Mouse (Mus musculus): ENCODE results near the gene Igf1r. TPM values are rescaled to one million over a fixed set of nuclear protein-coding genes. Genes with fewer than 3 reads are reported as not detected.
A peak's percentile ranks its signal among the peaks of the same experiment; 100 is the strongest.

The Igf1r gene
- total and polyA plus RNA-seq, 2 experiments from 2014 or later, result 12.1 to 40.3 TPM

DNA sequence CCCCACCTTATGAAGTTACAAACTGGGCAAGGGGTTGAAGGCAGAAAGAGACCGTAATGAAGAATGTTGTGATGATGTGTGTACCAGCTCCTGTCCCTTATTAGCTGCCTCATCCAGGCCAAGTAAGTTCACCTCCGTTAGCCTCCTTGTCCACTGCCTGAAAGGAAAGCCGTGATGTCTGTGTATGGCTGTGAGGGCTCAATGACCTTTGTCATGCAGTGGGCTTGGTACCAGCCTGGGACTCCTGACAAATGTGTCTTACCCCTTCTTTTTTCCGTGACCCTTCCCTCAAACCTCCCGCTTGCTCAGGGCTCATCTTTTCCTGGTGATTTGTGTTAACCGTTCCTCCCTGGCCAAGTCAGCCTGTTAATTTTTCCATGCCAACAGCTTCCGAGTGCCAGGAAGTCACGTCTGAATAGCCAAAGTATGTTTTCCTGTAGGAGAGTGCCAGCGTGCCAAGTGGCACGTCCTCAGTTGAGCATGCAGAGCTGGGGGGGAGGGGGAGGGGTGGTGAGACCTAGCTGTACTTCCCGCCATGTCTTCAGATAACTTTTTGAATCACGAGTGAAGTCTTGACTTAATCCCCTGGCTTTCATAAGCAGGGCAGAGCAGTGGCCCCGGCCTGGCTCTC, 178.4 kb downstream of the Igf1r start:
- Histone ChIP-seq H3K27me3 (ENCODE audit: insufficient read depth, low read length) (no peaks in the 10 kb centered on the region), H3K36me3 (ENCODE audit: insufficient read depth, low read length) (no peaks in the 10 kb centered on the region), H3K4me3 (ENCODE audit: low read depth, low read length) (no peak overlapping the region), H3K9me3 (ENCODE audit: low read length) (no peaks in the 10 kb centered on the region), H3K4me1 (ENCODE audit: insufficient read depth, low read length) (peaks cover 7% of the 10 kb centered on the region; the same call in 1 of the 2 replicates), H3K9ac (replicated peaks; ENCODE audit: low read length, poor library complexity, severe bottlenecking) (no peak overlapping the region), H3K27ac (ENCODE audit: low read depth, low read length) (no peak overlapping the region), H3K4me2 (ENCODE audit: low read depth, low read length, poor library complexity, severe bottlenecking) (no peak overlapping the region)
- DNase-seq (ENCODE audit: low spot score), result peak; percentile 41
- ATAC-seq (ENCODE audit: low FRiP score), result no peak
- TF ChIP-seq CTCF (IDR thresholded peaks at IDR 0.05), result no peak
- WGBS, result 65% methylated on average over 13 of the region's 13 CpGs

DNA sequence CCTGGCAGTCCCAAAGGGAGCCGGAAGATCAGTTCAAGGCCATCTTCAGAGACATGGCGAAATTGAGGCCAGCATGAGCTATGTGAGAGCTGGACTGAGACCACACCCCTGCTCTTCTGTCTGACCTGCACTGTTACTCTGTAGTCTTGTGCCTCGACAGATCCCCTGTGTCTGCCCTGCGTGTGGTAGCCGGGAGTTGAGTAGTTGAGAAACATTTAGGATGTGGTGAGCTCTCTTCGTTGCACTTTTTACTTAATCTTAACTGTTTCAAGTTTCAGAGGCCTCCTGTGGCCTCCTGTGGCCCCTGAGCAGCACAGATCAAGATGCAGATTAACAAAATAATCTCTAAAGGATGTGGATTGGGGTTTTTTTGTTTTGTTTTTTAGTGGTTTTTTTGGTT, 181.1 kb downstream of the Igf1r start:
- Histone ChIP-seq H3K9ac (replicated peaks; ENCODE audit: low read length, poor library complexity, severe bottlenecking) (no peak overlapping the region), H3K4me3 (ENCODE audit: low read depth, low read length) (no peak overlapping the region), H3K4me2 (ENCODE audit: low read depth, low read length, poor library complexity, severe bottlenecking) (no peak overlapping the region), H3K9me3 (ENCODE audit: low read length) (no peaks in the 10 kb centered on the region), H3K27ac (ENCODE audit: low read depth, low read length) (no peak overlapping the region), H3K36me3 (ENCODE audit: insufficient read depth, low read length) (no peaks in the 10 kb centered on the region), H3K27me3 (ENCODE audit: insufficient read depth, low read length) (no peaks in the 10 kb centered on the region), H3K4me1 (ENCODE audit: insufficient read depth, low read length) (peaks cover 4% of the 10 kb centered on the region; the same call in 1 of the 2 replicates)
- DNase-seq (ENCODE audit: low spot score), result no peak
- TF ChIP-seq CTCF (IDR thresholded peaks at IDR 0.05), result no peak
- 38% methylated on average over 6 of the region's 6 CpGs for WGBS
- no peak for ATAC-seq (ENCODE audit: low FRiP score)

DNA sequence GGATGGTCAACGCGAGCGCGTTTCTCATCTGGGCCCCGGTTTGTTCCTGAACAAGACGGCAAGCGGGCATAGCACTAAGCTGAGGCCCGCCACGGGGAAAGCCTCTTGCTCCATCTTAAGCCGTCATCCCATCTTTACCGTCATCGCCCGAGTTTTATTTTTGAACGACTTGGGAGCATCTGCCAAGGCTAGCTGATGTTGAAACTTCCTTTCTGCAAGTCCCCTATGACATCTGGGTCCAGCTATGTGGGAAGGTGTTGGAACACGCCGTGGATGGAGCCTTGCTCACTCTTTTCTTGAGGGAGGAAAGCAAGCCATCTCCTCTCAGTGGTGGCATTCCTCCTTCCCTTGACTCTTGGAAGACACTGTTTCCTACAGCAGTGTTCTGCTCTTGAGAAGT, 182.3 kb downstream of the Igf1r start:
- H3K4me2 ChIP-seq (ENCODE audit: low read depth, low read length, poor library complexity, severe bottlenecking), result no peak overlapping the region
- no peaks in the 10 kb centered on the region for H3K36me3 ChIP-seq (ENCODE audit: insufficient read depth, low read length)
- no peak for DNase-seq (ENCODE audit: low spot score)
- no peak overlapping the region for H3K4me3 ChIP-seq (ENCODE audit: low read depth, low read length)
- TF ChIP-seq CTCF (IDR thresholded peaks at IDR 0.05), result no peak
- H3K27me3 ChIP-seq (ENCODE audit: insufficient read depth, low read length), result no peaks in the 10 kb centered on the region
- ATAC-seq (ENCODE audit: low FRiP score), result no peak
- H3K9me3 ChIP-seq (ENCODE audit: low read length), result no peaks in the 10 kb centered on the region
- H3K4me1 ChIP-seq (ENCODE audit: insufficient read depth, low read length), result peaks cover 4% of the 10 kb centered on the region; the same call in 1 of the 2 replicates
- no peak overlapping the region for H3K9ac ChIP-seq (replicated peaks; ENCODE audit: low read length, poor library complexity, severe bottlenecking)
- no peak overlapping the region for H3K27ac ChIP-seq (ENCODE audit: low read depth, low read length)
- WGBS, result 90% methylated on average over 16 of the region's 16 CpGs

DNA sequence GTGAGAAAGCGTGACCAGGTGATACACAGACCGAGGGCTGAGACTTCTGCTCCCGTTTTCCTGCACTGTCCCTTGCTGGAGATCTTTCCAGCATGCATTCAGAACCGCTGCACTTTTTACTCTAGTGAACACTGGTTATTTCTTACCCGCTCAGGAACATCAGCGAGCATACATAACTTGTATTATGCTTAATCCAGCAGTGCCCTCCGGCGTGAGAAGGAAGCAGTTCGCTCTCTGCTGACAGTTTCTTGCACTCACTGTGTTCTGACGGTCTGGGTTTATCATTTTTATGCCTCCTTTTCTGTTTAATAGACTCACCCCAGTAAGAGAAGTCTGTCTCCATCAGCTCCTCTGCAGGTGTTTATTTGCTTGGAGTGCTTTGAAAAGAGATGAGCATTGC, 183.4 kb downstream of the Igf1r start:
- WGBS, result 58% methylated on average over 10 of the region's 10 CpGs
- Histone ChIP-seq H3K4me3 (ENCODE audit: low read depth, low read length) (no peak overlapping the region), H3K27me3 (ENCODE audit: insufficient read depth, low read length) (no peaks in the 10 kb centered on the region), H3K36me3 (ENCODE audit: insufficient read depth, low read length) (no peaks in the 10 kb centered on the region), H3K4me1 (ENCODE audit: insufficient read depth, low read length) (peaks cover under 1% of the 10 kb centered on the region; the same call in 1 of the 2 replicates), H3K9me3 (ENCODE audit: low read length) (no peaks in the 10 kb centered on the region), H3K27ac (ENCODE audit: low read depth, low read length) (no peak overlapping the region), H3K4me2 (ENCODE audit: low read depth, low read length, poor library complexity, severe bottlenecking) (no peak overlapping the region), H3K9ac (replicated peaks; ENCODE audit: low read length, poor library complexity, severe bottlenecking) (no peak overlapping the region)
- DNase-seq (ENCODE audit: low spot score) (peak; percentile 47), ATAC-seq (ENCODE audit: low FRiP score) (no peak)
- peak; percentile 53 for TF ChIP-seq CTCF (IDR thresholded peaks at IDR 0.05)

DNA sequence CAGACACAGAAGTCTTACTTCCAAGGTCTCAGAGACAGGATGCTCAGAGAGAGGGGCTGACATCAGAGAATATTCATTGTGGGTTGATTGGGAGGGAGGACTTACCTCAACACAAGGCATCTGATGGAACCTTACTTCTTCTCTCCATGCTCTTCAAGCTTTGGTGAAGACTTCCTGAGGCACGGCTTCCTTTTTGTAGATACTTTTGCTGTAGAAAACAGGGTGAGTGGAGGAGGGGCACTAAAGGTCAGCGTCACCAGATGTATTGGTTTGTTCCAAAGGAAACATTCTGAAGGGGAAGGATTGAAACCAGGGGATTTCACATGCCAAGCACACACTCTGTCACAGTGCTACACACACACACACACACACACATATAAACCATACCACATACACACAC, 186.8 kb downstream of the Igf1r start:
- Histone ChIP-seq H3K36me3 (ENCODE audit: insufficient read depth, low read length) (no peaks in the 10 kb centered on the region), H3K9me3 (ENCODE audit: low read length) (no peaks in the 10 kb centered on the region), H3K27ac (ENCODE audit: low read depth, low read length) (no peak overlapping the region), H3K9ac (replicated peaks; ENCODE audit: low read length, poor library complexity, severe bottlenecking) (no peak overlapping the region), H3K4me3 (ENCODE audit: low read depth, low read length) (no peak overlapping the region), H3K27me3 (ENCODE audit: insufficient read depth, low read length) (no peaks in the 10 kb centered on the region), H3K4me1 (ENCODE audit: insufficient read depth, low read length) (no peaks in the 10 kb centered on the region), H3K4me2 (ENCODE audit: low read depth, low read length, poor library complexity, severe bottlenecking) (no peak overlapping the region)
- WGBS, result 76% methylated on average over 2 of the region's 2 CpGs
- no peak for TF ChIP-seq CTCF (IDR thresholded peaks at IDR 0.05)
- ATAC-seq (ENCODE audit: low FRiP score) (no peak), DNase-seq (ENCODE audit: low spot score) (no peak)

DNA sequence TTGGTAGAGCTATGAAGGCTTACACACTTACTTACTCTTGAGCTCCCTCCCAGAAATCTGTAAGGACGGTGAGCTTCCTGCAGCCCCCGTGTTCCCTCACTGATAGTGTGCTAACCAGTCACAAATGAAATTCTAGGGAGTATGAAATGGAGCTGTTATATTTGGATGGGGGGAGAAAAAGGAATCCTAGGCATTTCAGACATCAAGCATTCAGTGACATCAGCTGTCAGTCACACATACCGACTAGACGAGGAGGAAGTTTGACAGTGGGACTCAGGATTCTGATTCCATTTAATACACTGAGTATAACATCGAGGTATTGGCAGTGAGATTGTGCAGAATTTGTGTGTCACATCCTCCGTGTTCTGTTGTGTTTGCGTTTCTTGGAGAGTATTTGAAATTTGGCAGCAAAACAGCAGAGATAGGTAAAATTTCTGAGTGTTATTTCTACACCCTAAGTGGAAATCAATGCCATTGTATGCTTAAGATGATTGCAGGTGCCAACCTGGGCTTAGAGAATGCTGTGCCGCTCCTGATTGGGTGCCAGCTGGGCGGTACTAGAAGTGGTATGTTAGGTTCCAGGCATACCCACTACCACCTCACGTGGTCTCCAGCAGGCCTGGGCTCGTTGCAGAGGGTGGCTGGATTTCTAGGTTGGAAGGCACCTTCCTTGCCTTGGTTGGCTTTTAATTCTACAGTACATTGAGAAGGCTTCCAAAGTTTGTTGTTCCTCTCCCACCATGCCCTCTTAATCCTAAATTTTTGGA, 187.6 kb downstream of the Igf1r start:
- Histone ChIP-seq H3K36me3 (ENCODE audit: insufficient read depth, low read length) (no peaks in the 10 kb centered on the region), H3K4me1 (ENCODE audit: insufficient read depth, low read length) (no peaks in the 10 kb centered on the region), H3K9ac (replicated peaks; ENCODE audit: low read length, poor library complexity, severe bottlenecking) (no peak overlapping the region), H3K4me3 (ENCODE audit: low read depth, low read length) (no peak overlapping the region), H3K4me2 (ENCODE audit: low read depth, low read length, poor library complexity, severe bottlenecking) (no peak overlapping the region), H3K27me3 (ENCODE audit: insufficient read depth, low read length) (no peaks in the 10 kb centered on the region), H3K27ac (ENCODE audit: low read depth, low read length) (no peak overlapping the region), H3K9me3 (ENCODE audit: low read length) (no peaks in the 10 kb centered on the region)
- ATAC-seq (ENCODE audit: low FRiP score) (no peak), DNase-seq (ENCODE audit: low spot score) (no peak)
- WGBS, result 78% methylated on average over 11 of the region's 11 CpGs
- no peak for TF ChIP-seq CTCF (IDR thresholded peaks at IDR 0.05)
